Mouse (Mus musculus) cortical plate, adult 2 months (tissue): ENCODE measurements around the gene Gabrd.

ENCODE experiments used
- CTCF ChIP-seq: fragments of 200-500 bp; IDR thresholded peaks from 2 replicates; pipeline ENCODE4 v1.5.1; 2011; ENCODE audit warnings: mild to moderate bottlenecking, control low read depth, low read length; ENCODE audit not compliant: insufficient read depth; ENCODE audit errors: extremely low read depth
- POLR2A ChIP-seq: fragments of 200-500 bp; IDR thresholded peaks from 2 replicates; pipeline ENCODE4 v1.6.1; 2011; ENCODE audit warnings: mild to moderate bottlenecking, low read length, control low read depth; ENCODE audit not compliant: insufficient read depth; ENCODE audit errors: extremely low read depth

DNA sequence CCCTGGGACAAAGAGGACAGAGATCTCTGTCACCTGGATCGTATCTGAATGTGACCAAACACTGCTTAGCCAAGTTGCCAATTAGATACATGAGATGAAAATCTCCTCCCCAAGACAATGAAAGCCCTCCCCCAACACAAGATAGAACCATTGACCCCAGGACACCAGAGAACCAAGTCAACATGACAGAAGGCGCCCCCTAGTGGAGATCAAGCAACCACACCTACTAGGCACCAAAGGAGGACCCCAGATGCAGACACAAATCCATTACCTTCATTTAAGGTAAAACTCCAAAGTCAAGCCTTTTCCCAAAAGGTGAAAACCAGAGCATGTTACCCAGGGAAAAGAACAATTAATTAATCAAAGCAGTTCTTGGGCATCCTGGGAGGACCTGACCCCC is 40.3 kb downstream of the Gabrd start:
- TF ChIP-seq POLR2A: no peak
- TF ChIP-seq CTCF: peak; percentile 40; the same call in 1 of the 2 replicates
